Comparison of ENCODE assay signal across 10 mouse cellular contexts in genomic region chr9:13454651-13455123, GRCm38 (mm10). TPM values are rescaled to one million over a fixed set of nuclear protein-coding genes. Genes with fewer than 3 reads are reported as not detected.
DNase-seq lines count a peak whose midpoint lies in the region; ATAC-seq and TF ChIP-seq lines count a peak whose summit lies in the region.
"Had no signal": no experiment of that assay in that cellular context is flagged by ENCODE, and none has a peak within 500 bp of the region (broad histone marks: within the 10 kb centered on the region; RNA-seq: fewer than 3 reads in every experiment).

No protein-coding gene starts in this region.

- no peaks in the 10 kb centered on the region for H3K27me3 ChIP-seq in lung, embryonic 14.5 days (ENCODE audit: insufficient read depth, low read length)
- H3K27me3 ChIP-seq in intestine, embryonic 16.5 days (replicated peaks; ENCODE audit: control insufficient read depth, insufficient read depth, low read length): no peaks in the 10 kb centered on the region
- H3K27me3 ChIP-seq in stomach, embryonic 14.5 days (ENCODE audit: control insufficient read depth, insufficient read depth, low read length): no peaks in the 10 kb centered on the region
- H3K27me3 ChIP-seq: embryonic facial prominence, embryonic 12.5 days; liver, embryonic 12.5 days had no signal

- H3K27ac ChIP-seq in lung, embryonic 14.5 days (ENCODE audit: low read depth): peak overlapping the region; percentile 77
- no peak overlapping the region for H3K27ac ChIP-seq in intestine, embryonic 16.5 days (ENCODE audit: low read length)
- no peak overlapping the region; the same call in 1 of the 2 replicates for H3K27ac ChIP-seq in stomach, embryonic 14.5 days (ENCODE audit: low read length)
- H3K27ac ChIP-seq: embryonic facial prominence, embryonic 12.5 days; liver, embryonic 12.5 days had no signal

- no peaks in the 10 kb centered on the region for H3K36me3 ChIP-seq in lung, embryonic 14.5 days (ENCODE audit: insufficient read depth)
- no peaks in the 10 kb centered on the region for H3K36me3 ChIP-seq in intestine, embryonic 16.5 days (ENCODE audit: control insufficient read depth, insufficient read depth, low read length)
- no peaks in the 10 kb centered on the region for H3K36me3 ChIP-seq in stomach, embryonic 14.5 days (ENCODE audit: control insufficient read depth, insufficient read depth, low read length)
- H3K36me3 ChIP-seq: embryonic facial prominence, embryonic 12.5 days; liver, embryonic 12.5 days had no signal

- WGBS in lung, embryonic 14.5 days: 15% methylated on average over 7 of the region's 7 CpGs
- WGBS in intestine, embryonic 16.5 days: 23% methylated on average over 7 of the region's 7 CpGs
- 21% methylated on average over 7 of the region's 7 CpGs for WGBS in stomach, embryonic 14.5 days

- peaks cover 17% of the 10 kb centered on the region; the same call in 1 of the 2 replicates for H3K4me1 ChIP-seq in lung, embryonic 14.5 days (ENCODE audit: insufficient read depth)
- H3K4me1 ChIP-seq in intestine, embryonic 16.5 days (ENCODE audit: control insufficient read depth, insufficient read depth, low read length): 0 out of 2 replicates have a peak, but pooled peaks cover 6% of the 10 kb centered on the region
- H3K4me1 ChIP-seq in stomach, embryonic 14.5 days (ENCODE audit: control insufficient read depth, insufficient read depth, low read length): no peaks in the 10 kb centered on the region; the same call in 1 of the 2 replicates

- ATAC-seq in lung, embryonic 14.5 days (ENCODE audit: insufficient read depth): peak; percentile 83
- ATAC-seq in intestine, embryonic 16.5 days: 0 out of 2 replicates have a peak, but pooled peaks have one; percentile 31
- 0 out of 2 replicates have a peak, but pooled peaks have one; percentile 46 for ATAC-seq in stomach, embryonic 14.5 days (ENCODE audit: insufficient number of reproducible peaks, insufficient read depth, low FRiP score, low read depth)
- ATAC-seq: liver, embryonic 12.5 days had no signal

- H3K4me3 ChIP-seq in lung, embryonic 14.5 days (ENCODE audit: low read depth, low read length): no peak overlapping the region
- no peak overlapping the region for H3K4me3 ChIP-seq in intestine, embryonic 16.5 days (ENCODE audit: low read length)
- H3K4me3 ChIP-seq in stomach, embryonic 14.5 days (ENCODE audit: low read depth, low read length): no peak overlapping the region
- H3K4me3 ChIP-seq: embryonic facial prominence, embryonic 12.5 days; liver, embryonic 12.5 days had no signal

- H3K4me2 ChIP-seq in lung, embryonic 14.5 days: no peak overlapping the region
- no peak overlapping the region for H3K4me2 ChIP-seq in intestine, embryonic 16.5 days (ENCODE audit: low read depth, low read length)
- peak overlapping the region; percentile 10; the same call in 1 of the 2 replicates for H3K4me2 ChIP-seq in stomach, embryonic 14.5 days (replicated peaks; ENCODE audit: low read depth, low read length)
- H3K4me2 ChIP-seq: embryonic facial prominence, embryonic 12.5 days; liver, embryonic 12.5 days had no signal

- DNase-seq in lung, embryonic 14.5 days: peak; percentile 59
- no peak for DNase-seq in lung, postnatal 25 days (ENCODE audit: low spot score)
- DNase-seq in fibroblast of lung, adult 2 months (ENCODE audit: low read depth): peak; percentile 68
- DNase-seq in layer of hippocampus, adult 18-20 months (ENCODE audit: low spot score in 2 of 2): no peak
- no peak for DNase-seq in c-Kit-positive CD71-positive TER-119-positive erythroid progenitor cells, embryonic 14.5 days (ENCODE audit: low spot score)
- DNase-seq: right cerebral cortex, adult 18-20 months had no signal

- TF ChIP-seq CTCF in lung, embryonic 14.5 days (IDR thresholded peaks at IDR 0.05; ENCODE audit: low read depth): no peak

- no peaks in the 10 kb centered on the region for H3K9me3 ChIP-seq in lung, embryonic 14.5 days (ENCODE audit: low read depth, low read length)
- H3K9me3 ChIP-seq in intestine, embryonic 16.5 days (ENCODE audit: control insufficient read depth, low read length): no peaks in the 10 kb centered on the region
- no peaks in the 10 kb centered on the region for H3K9me3 ChIP-seq in stomach, embryonic 14.5 days (ENCODE audit: control insufficient read depth, low read depth, low read length)
- H3K9me3 ChIP-seq: embryonic facial prominence, embryonic 12.5 days; liver, embryonic 12.5 days had no signal

- H3K9ac ChIP-seq in lung, embryonic 14.5 days: no peak overlapping the region
- H3K9ac ChIP-seq in intestine, embryonic 16.5 days (ENCODE audit: low read depth, low read length): no peak overlapping the region
- no peak overlapping the region for H3K9ac ChIP-seq in stomach, embryonic 14.5 days (replicated peaks; ENCODE audit: low read depth, low read length)
- H3K9ac ChIP-seq: embryonic facial prominence, embryonic 12.5 days; liver, embryonic 12.5 days had no signal

RNA-seq across cellular contexts. Expression of gene Gm17571, which starts 8.1 kb away (rescaled TPM):
- polyA plus RNA-seq in lung, embryonic 14.5 days (2014; fragmentation: Nextera tagmentation; extraction: Ambion mirVana): not detected in 2 replicates
- polyA plus RNA-seq in intestine, embryonic 16.5 days (2015; fragmentation: Nextera tagmentation; extraction: Ambion mirVana): not detected in 2 replicates
- polyA plus RNA-seq in stomach, embryonic 14.5 days (2014; fragmentation: Nextera tagmentation; extraction: Ambion mirVana): not detected in 2 replicates
- total RNA-seq in layer of hippocampus, adult 18-20 months (2021): not detected
- polyA plus RNA-seq: embryonic facial prominence, embryonic 12.5 days; liver, embryonic 12.5 days had no signal

Comparison
In these comparisons a context has a peak if more than half of its experiments do, and no peak if none do; other contexts are left out.
1. DNase-seq: peak in lung, embryonic 14.5 days (single experiment) and fibroblast of lung, adult 2 months (single experiment); none in lung, postnatal 25 days (single experiment), layer of hippocampus, adult 18-20 months (0 of 2) and c-Kit-positive CD71-positive TER-119-positive erythroid progenitor cells, embryonic 14.5 days (single experiment).
2. ATAC-seq: peak in every context shown above with its lines; median percentile 83 in lung, embryonic 14.5 days; 46 in stomach, embryonic 14.5 days; 31 in intestine, embryonic 16.5 days.